Mouse (Mus musculus): ENCODE measurements at regions not wholly inside any gene's neighbourhood (a gene's known extent, or its start where the extent isn't known, plus 50 kb on each side); places are given as distances from the start of the nearest gene placed in this dataset.
"Not testable (repeated sequence)": the region's sequence is repeated elsewhere in the genome, so short reads cannot be mapped to it uniquely, and the experiment has no call there.

GRCm38 (mm10) chr8:88064414-88065110, 54.0 kb upstream of the Cnep1r1 start:
- 72% methylated on average over 13 of the region's 13 CpGs for WGBS
- Histone ChIP-seq H3K9ac (ENCODE audit: low read depth, low read length) (no peak overlapping the region), H3K4me1 (ENCODE audit: control insufficient read depth, insufficient read depth, low read depth, low read length) (no peaks in the 10 kb centered on the region; the same call in 1 of the 2 replicates), H3K27me3 (replicated peaks; ENCODE audit: control insufficient read depth, insufficient read depth, low read length) (no peaks in the 10 kb centered on the region), H3K4me3 (ENCODE audit: low read length) (no peak overlapping the region), H3K4me2 (ENCODE audit: low read length) (peak overlapping the region; percentile 7; the same call in 1 of the 2 replicates), H3K27ac (ENCODE audit: low read depth, low read length) (no peak overlapping the region), H3K36me3 (ENCODE audit: control insufficient read depth, insufficient read depth, low read length) (no peaks in the 10 kb centered on the region), H3K9me3 (ENCODE audit: control insufficient read depth, low read length) (no peaks in the 10 kb centered on the region)
- ATAC-seq = no peak

DNA sequence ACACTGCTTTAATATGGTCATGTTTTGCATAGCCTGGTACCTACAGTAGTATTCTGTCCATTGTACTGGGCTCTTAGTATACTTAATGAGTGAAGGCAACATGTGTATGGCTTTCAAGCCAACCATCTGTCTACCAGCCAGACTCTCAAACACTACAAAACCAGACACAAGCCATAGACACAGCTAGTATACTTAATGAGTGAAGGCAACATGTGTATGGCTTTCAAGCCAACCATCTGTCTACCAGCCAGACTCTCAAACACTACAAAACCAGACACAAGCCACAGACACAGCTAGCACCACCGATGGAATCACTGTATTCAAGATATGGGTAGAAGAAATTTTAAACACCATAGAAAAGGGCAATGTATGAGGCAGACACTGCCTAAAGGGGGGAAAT, 59.5 kb upstream of the Cnep1r1 start:
- not testable (repeated sequence) for H3K9me3 ChIP-seq (ENCODE audit: control insufficient read depth, low read length); ATAC-seq; H3K4me3 ChIP-seq (ENCODE audit: low read length); H3K36me3 ChIP-seq (ENCODE audit: control insufficient read depth, insufficient read depth, low read length); H3K4me2 ChIP-seq (ENCODE audit: low read length); H3K27ac ChIP-seq (ENCODE audit: low read depth, low read length); H3K9ac ChIP-seq (ENCODE audit: low read depth, low read length); H3K4me1 ChIP-seq (ENCODE audit: control insufficient read depth, insufficient read depth, low read depth, low read length); H3K27me3 ChIP-seq (replicated peaks; ENCODE audit: control insufficient read depth, insufficient read depth, low read length)
- WGBS = 82% methylated on average over 1 of the region's 1 CpGs

DNA sequence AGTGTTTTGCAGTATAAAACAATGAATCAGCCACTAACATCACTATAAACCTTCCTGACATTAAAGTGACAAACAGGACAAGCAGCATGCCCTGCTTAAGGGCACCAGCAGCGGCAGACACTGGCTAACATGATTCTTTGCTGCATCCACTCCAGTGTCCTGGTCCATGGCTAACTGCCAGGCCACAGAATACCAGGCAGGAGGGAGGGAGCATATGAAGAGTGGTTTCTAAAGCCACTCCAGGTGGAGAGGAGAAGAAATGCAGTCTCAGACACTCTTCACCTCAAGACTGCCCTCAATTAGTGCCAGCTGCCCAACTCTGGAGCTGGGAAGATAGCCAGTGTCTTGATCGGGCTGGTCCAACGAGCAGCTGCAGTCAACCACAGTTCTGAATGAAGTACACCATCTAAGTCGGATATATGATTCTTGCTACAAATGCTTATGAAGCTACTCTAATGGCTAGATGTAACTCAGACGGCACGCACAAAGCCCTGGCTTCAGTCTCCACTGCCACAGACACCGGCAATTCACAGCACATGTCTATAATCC, 60.8 kb upstream of the Cnep1r1 start:
- Histone ChIP-seq H3K27me3 (replicated peaks; ENCODE audit: control insufficient read depth, insufficient read depth, low read length) (no peaks in the 10 kb centered on the region), H3K4me1 (ENCODE audit: control insufficient read depth, insufficient read depth, low read depth, low read length) (no peaks in the 10 kb centered on the region), H3K9me3 (ENCODE audit: control insufficient read depth, low read length) (no peaks in the 10 kb centered on the region), H3K27ac (ENCODE audit: low read depth, low read length) (no peak overlapping the region), H3K36me3 (ENCODE audit: control insufficient read depth, insufficient read depth, low read length) (no peaks in the 10 kb centered on the region), H3K4me2 (ENCODE audit: low read length) (no peak overlapping the region), H3K9ac (ENCODE audit: low read depth, low read length) (no peak overlapping the region), H3K4me3 (ENCODE audit: low read length) (no peak overlapping the region)
- no peak for ATAC-seq
- 85% methylated on average over 7 of the region's 7 CpGs for WGBS

DNA sequence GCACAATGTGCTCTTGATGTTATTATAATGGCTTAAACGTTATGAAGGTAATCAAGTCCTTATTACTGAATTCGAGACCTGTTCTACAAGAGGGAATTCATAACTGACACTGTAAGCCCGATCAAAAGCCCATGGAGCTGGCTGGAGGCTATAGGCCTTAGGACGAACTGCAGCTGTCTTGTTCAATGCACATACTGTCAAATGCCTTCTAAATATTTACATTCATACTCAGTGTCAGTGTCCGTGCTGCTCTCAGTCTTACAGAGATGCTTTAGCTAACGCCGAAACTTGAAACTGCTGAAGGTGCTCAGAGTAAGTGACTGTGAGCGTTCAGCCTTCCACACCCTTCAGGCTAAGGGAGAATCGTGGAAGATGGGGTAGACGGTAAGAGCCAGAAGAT, 67.9 kb upstream of the Cnep1r1 start:
- no peak overlapping the region for H3K27ac ChIP-seq (ENCODE audit: low read depth, low read length)
- no peaks in the 10 kb centered on the region for H3K4me1 ChIP-seq (ENCODE audit: control insufficient read depth, insufficient read depth, low read depth, low read length)
- WGBS = 86% methylated on average over 10 of the region's 10 CpGs

DNA sequence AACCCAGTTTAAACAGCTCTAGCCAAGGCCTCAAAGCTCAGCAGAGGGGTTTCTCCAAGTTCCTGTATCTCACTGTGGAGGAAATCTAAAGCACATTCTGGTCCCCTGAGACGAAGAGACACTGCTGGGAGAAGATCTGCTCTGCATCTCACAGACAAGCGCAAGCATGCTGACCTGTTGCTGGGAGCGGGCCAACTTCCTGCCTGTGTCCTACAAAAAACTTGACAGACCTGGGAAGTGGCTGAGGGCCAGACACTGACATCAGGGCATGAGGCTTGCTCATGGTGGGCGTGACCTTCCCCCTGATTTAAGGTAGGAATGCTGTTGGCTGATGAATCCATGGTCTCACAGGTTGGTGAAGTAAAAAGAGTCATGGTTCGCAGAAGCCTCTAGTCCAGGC, 69.5 kb upstream of the Cnep1r1 start:
- H3K36me3 ChIP-seq (ENCODE audit: control insufficient read depth, insufficient read depth, low read length) = no peaks in the 10 kb centered on the region
- H3K4me3 ChIP-seq (ENCODE audit: low read length) = no peak overlapping the region
- no peak overlapping the region for H3K4me2 ChIP-seq (ENCODE audit: low read length)
- no peak overlapping the region for H3K27ac ChIP-seq (ENCODE audit: low read depth, low read length)
- H3K4me1 ChIP-seq (ENCODE audit: control insufficient read depth, insufficient read depth, low read depth, low read length) = no peaks in the 10 kb centered on the region
- no peak overlapping the region for H3K9ac ChIP-seq (ENCODE audit: low read depth, low read length)
- no peak for ATAC-seq
- WGBS = 73% methylated on average over 5 of the region's 5 CpGs
- H3K27me3 ChIP-seq (replicated peaks; ENCODE audit: control insufficient read depth, insufficient read depth, low read length) = no peaks in the 10 kb centered on the region
- no peaks in the 10 kb centered on the region for H3K9me3 ChIP-seq (ENCODE audit: control insufficient read depth, low read length)

More for the DNA sequence above, 67.9 kb upstream of the Cnep1r1 start:
- Histone ChIP-seq H3K4me2 (ENCODE audit: low read length) (no peak overlapping the region), H3K36me3 (ENCODE audit: control insufficient read depth, insufficient read depth, low read length) (no peaks in the 10 kb centered on the region), H3K9me3 (ENCODE audit: control insufficient read depth, low read length) (no peaks in the 10 kb centered on the region), H3K9ac (ENCODE audit: low read depth, low read length) (no peak overlapping the region), H3K4me3 (ENCODE audit: low read length) (no peak overlapping the region), H3K27me3 (replicated peaks; ENCODE audit: control insufficient read depth, insufficient read depth, low read length) (no peaks in the 10 kb centered on the region)
- ATAC-seq = no peak

DNA sequence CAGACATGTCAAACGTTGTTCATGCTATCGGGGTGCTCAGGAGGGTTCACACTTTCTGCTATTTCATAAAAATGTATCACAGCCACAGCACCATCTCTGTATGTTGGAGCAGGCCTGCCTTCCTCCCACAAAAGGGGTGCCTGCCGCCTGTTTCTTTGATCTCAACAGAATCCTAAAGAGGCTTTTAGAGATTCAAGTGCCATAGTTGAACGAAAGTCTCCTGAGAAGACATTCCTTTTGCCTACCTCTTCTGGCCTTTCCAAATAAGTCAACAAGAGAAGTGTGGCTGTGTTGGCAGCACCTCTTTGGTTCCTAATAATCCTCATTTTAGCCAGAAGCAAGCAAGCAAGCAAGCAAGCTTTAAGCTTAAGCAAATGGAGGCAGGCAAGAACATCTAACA, 72.6 kb upstream of the Cnep1r1 start:
- 78% methylated on average over 4 of the region's 4 CpGs for WGBS
- no peaks in the 10 kb centered on the region for H3K36me3 ChIP-seq (ENCODE audit: control insufficient read depth, insufficient read depth, low read length)
- H3K9ac ChIP-seq (ENCODE audit: low read depth, low read length) = no peak overlapping the region
- H3K9me3 ChIP-seq (ENCODE audit: control insufficient read depth, low read length) = no peaks in the 10 kb centered on the region
- ATAC-seq = no peak
- H3K4me2 ChIP-seq (ENCODE audit: low read length) = no peak overlapping the region
- H3K27ac ChIP-seq (ENCODE audit: low read depth, low read length) = no peak overlapping the region
- H3K4me1 ChIP-seq (ENCODE audit: control insufficient read depth, insufficient read depth, low read depth, low read length) = no peaks in the 10 kb centered on the region
- H3K4me3 ChIP-seq (ENCODE audit: low read length) = no peak overlapping the region
- no peaks in the 10 kb centered on the region for H3K27me3 ChIP-seq (replicated peaks; ENCODE audit: control insufficient read depth, insufficient read depth, low read length)

DNA sequence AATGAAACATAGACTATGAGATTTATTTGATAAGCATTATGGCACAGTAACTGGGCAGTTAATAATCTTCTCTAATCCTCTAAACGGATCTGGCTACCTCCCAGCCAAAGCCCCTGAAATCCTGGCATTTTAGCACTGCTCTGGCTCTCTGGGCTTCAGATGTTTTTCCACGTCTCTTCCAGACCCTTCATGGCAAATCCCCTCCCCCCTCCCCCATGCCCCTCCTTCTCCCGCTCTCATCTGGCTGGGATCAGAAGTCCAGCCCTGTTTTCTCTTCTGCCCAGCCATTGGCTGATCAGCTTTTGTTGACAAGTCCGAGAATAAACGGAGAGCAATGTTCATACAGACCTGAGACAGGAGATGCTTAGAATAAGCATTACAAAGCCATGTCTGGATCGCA, 79.3 kb upstream of the Cnep1r1 start:
- 31% methylated on average over 6 of the region's 6 CpGs for WGBS
- peak; percentile 58; the same call in 1 of the 2 replicates for ATAC-seq
- no peak overlapping the region for H3K4me2 ChIP-seq (ENCODE audit: low read length)
- H3K4me3 ChIP-seq (ENCODE audit: low read length) = no peak overlapping the region
- H3K9ac ChIP-seq (ENCODE audit: low read depth, low read length) = no peak overlapping the region
- no peaks in the 10 kb centered on the region for H3K9me3 ChIP-seq (ENCODE audit: control insufficient read depth, low read length)
- no peak overlapping the region for H3K27ac ChIP-seq (ENCODE audit: low read depth, low read length)
- no peaks in the 10 kb centered on the region for H3K4me1 ChIP-seq (ENCODE audit: control insufficient read depth, insufficient read depth, low read depth, low read length)
- no peaks in the 10 kb centered on the region for H3K36me3 ChIP-seq (ENCODE audit: control insufficient read depth, insufficient read depth, low read length)
- no peaks in the 10 kb centered on the region for H3K27me3 ChIP-seq (replicated peaks; ENCODE audit: control insufficient read depth, insufficient read depth, low read length)

DNA sequence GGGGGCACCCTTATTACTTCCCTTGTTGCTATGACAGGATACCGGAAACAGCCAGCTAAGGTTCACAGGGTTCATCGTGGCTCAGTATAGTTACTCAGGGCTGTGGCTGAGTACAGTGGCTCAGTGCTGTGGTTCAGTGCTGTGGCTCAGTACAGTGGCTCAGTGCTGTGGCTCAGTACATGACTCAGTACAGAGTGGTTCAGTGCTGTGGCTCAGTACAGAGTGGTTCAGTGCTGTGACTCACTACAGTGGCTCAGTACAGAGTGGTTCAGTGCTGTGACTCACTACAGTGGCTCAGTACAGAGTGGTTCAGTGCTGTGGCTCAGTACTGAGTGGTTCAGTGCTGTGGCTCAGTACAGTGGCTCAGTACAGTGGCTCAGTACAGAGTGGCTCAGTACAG, 78.6 kb upstream of the Zfp423 start:
- Histone ChIP-seq H3K27me3 (replicated peaks; ENCODE audit: control insufficient read depth, insufficient read depth, low read length) (no peaks in the 10 kb centered on the region), H3K9ac (ENCODE audit: low read depth, low read length) (no peak overlapping the region), H3K4me1 (ENCODE audit: control insufficient read depth, insufficient read depth, low read depth, low read length) (no peaks in the 10 kb centered on the region), H3K36me3 (ENCODE audit: control insufficient read depth, insufficient read depth, low read length) (no peaks in the 10 kb centered on the region), H3K27ac (ENCODE audit: low read depth, low read length) (no peak overlapping the region), H3K4me2 (ENCODE audit: low read length) (no peak overlapping the region), H3K4me3 (ENCODE audit: low read length) (no peak overlapping the region), H3K9me3 (ENCODE audit: control insufficient read depth, low read length) (no peaks in the 10 kb centered on the region)
- no peak for ATAC-seq
- WGBS = 90% methylated on average over 2 of the region's 2 CpGs

- H3K36me3 ChIP-seq (ENCODE audit: control insufficient read depth, insufficient read depth, low read length) = no peaks in the 10 kb centered on the region
- H3K9me3 ChIP-seq (ENCODE audit: control insufficient read depth, low read length) = no peaks in the 10 kb centered on the region
- no peak for ATAC-seq
- no peak overlapping the region for H3K9ac ChIP-seq (ENCODE audit: low read depth, low read length)
- 84% methylated on average over 6 of the region's 6 CpGs for WGBS
- no peaks in the 10 kb centered on the region for H3K4me1 ChIP-seq (ENCODE audit: control insufficient read depth, insufficient read depth, low read depth, low read length)
- H3K4me3 ChIP-seq (ENCODE audit: low read length) = no peak overlapping the region
- H3K27me3 ChIP-seq (replicated peaks; ENCODE audit: control insufficient read depth, insufficient read depth, low read length) = no peaks in the 10 kb centered on the region
- no peak overlapping the region for H3K27ac ChIP-seq (ENCODE audit: low read depth, low read length)
- no peak overlapping the region for H3K4me2 ChIP-seq (ENCODE audit: low read length)
Measured at GRCm38 (mm10) chr8:88033054-88033453, 73.7 kb upstream of the Zfp423 start.

Data from hindbrain, embryonic 16.5 days (tissue).